Mouse (Mus musculus): ENCODE results near the gene Clec9a.

Gene Clec9a

GRCm38 (mm10) chr6:129425217-129425616 is 16.6 kb downstream of the Clec9a start:
- no peak for DNase-seq (ENCODE audit: low spot score in 2 of 2)

- DNase-seq (ENCODE audit: low spot score in 2 of 2) = no peak
Observed at GRCm38 (mm10) chr6:129425812-129426211, 17.1 kb downstream of the Clec9a start.

GRCm38 (mm10) chr6:129427281-129427680 is 18.6 kb downstream of the Clec9a start:
- DNase-seq (ENCODE audit: low spot score in 2 of 2) = no peak

GRCm38 (mm10) chr6:129434239-129434638 is 25.6 kb downstream of the Clec9a start:
- DNase-seq (ENCODE audit: low spot score in 2 of 2) = no peak

- DNase-seq (ENCODE audit: low spot score in 2 of 2) = no peak
Observed at GRCm38 (mm10) chr6:129436025-129436424, 27.4 kb downstream of the Clec9a start.

GRCm38 (mm10) chr6:129438033-129438432 is 29.4 kb downstream of the Clec9a start:
- no peak for DNase-seq (ENCODE audit: low spot score in 2 of 2)

GRCm38 (mm10) chr6:129449743-129450142 is 41.1 kb downstream of the Clec9a start:
- no peak for DNase-seq (ENCODE audit: low spot score in 2 of 2)

GRCm38 (mm10) chr6:129451411-129452039 is 42.9 kb downstream of the Clec9a start, which contains the start of gene Clec1a:
Gene Clec1a (minus strand): TSS chr6:129452000.
- DNase-seq (ENCODE audit: low spot score in 2 of 2) = peak in 1 of 2 experiments; percentile 6

GRCm38 (mm10) chr6:129471386-129471785 is 62.7 kb downstream of the Clec9a start:
- DNase-seq (ENCODE audit: low spot score in 2 of 2) = no peak

GRCm38 (mm10) chr6:129472627-129473026 is 64.0 kb downstream of the Clec9a start:
- DNase-seq (ENCODE audit: low spot score in 2 of 2) = no peak

All from urinary bladder, postnatal 36 days (tissue).